Mouse (Mus musculus): ENCODE results near the gene Hdac9.

Gene Hdac9

DNA sequence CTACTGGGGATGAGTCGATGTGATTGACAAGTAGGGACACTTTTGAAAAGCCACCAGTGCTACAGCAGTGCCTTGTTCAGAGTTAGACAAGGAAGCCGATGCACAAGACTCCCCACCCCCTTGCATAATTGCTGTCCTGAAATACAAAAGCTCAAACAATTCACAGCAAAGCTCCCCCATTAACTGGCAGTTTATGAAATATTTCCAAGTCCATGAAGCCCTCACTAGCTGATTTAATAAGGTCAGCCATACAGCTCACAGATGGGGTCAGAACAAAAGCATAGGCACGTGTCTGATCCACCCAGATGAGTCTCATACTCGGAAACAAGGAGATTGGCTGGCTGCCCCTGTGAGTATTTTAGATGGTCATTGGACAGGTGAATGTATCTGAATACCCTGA, 228.0 kb downstream of the Hdac9 start:
- DNase-seq: peak; percentile 87

DNA sequence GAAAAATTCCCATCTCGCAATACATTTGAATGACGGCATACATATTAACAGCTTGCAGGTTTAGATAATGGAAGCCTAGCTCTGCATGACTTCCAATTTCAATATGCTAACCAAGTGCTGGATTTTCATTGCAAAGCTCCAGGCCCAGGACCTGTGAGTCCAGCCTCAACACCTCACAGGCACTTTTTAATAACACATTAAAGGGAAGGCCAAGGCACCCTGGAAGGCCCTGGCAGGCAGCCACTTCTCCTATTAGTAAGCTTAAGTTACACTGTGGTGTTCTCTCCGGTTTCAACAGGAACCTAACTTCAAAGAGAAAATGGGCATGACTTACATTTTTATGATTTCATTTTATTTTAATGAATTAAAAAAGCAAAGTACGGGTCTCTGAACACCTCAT, 233.5 kb downstream of the Hdac9 start:
- no peak for DNase-seq

DNA sequence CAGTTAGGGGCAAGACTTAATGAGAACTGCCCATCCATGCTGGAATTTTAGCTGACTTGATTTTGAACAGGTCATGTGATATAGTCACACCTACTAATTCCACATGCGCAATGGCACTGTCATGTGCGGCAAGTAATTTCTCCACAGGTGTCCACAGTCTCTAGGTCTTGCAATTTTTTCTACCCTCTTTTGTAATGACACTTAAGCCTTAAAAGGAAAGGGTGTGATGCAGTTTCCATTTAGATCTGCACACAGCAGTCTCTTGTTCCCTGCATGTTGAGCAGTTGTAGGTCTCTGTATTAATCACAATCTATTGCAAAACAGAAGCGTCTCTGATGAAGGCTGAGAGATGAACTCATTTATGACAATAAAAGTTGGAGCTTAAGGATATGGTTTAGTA, 234.2 kb downstream of the Hdac9 start:
- no peak for DNase-seq

DNA sequence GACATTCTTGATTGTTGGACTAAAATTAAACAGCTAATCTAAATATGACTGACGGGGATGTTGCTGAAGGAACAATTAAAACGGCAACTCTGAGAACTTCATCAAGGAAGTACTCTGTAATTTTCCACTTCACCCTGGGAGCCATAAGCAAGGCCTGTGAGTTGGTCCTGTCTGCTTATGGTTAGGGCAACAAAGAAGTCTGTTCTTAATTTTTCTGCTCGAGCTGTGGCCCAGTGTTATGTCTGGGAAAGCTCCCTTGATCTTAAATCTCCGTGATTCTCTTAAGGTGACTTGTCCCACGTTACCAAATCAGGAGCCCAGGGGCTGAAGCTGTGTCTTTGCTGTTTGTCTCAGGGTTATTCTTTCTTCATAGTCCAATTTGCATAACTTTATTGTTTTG, 236.3 kb downstream of the Hdac9 start:
- DNase-seq: no peak

DNA sequence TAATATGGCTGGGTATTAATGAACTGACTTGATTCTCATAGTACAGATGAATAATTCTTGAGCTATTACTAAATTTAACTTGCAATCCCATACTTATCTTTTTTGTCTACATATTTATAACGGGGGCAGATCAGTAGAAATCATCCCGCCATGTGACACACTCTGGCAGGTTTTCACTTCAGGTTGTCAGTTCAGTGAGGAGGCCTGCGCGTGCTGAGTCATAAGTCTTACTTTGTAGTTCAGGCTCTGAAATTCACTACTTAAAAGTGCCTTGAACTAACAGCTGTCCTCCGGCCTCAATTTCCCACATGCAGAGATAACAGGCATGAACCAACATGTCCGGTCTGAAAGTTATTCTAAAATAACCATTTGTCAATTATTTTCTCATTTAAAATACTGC, 239.8 kb downstream of the Hdac9 start:
- no peak for DNase-seq

DNA sequence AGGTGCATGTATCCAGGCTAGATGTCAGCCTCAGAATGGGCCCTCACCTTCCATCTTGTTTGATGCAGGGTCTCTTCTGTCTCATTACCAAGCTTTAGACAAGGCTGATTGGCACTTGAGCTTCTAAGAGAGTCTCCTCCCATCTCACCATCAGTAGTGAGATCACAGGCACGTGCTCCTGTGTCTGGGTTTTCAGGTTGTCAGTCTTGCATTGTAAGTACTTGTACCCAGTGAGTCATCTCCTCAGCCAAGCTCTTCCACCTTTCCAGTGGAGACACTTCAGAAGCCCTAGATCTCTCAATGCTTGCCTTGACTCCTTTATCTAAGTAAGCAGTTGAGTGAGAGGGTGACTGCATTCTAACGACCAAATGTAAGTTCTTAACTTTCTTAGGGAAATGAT, 242.7 kb downstream of the Hdac9 start:
- no peak for DNase-seq

DNA sequence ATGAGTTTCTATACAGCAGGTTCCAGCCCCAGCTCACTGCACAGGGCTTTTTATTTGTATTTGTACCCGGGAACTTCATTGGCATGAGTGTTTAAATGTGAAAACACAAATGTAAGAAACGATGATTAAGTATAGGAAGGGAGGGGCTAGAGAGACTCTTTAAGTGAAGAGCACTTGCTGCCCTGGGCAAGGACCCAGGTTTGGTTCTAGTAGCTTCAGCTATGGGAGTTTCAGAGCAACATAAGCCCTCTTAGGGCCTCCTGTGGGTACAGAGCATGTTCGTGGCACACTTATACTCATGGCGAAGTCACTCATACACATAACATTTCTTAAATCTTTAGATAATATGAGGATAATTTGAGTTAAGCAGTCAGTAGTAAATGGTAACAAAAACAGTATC, 243.4 kb downstream of the Hdac9 start:
- no peak for DNase-seq

DNA sequence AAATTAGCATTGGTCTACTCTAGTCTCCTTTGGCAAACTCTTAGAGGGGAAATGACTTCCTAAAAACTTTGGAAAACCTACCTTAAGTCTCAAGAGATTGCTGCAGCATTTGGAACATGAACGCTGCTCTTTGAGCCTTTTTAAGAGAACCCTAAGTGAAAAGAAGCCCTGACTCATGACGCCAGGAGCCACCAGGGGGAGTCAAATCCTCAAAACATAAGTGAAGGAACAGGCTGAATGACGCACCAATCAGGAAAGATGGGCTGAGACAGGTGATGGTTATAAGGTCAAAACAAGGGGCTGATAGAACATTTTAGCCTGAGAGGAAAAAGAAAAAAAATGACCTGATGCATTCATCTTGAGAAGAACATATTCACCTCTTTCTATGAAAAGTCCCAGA, 252.1 kb downstream of the Hdac9 start:
- peak; percentile 81 for DNase-seq

DNA sequence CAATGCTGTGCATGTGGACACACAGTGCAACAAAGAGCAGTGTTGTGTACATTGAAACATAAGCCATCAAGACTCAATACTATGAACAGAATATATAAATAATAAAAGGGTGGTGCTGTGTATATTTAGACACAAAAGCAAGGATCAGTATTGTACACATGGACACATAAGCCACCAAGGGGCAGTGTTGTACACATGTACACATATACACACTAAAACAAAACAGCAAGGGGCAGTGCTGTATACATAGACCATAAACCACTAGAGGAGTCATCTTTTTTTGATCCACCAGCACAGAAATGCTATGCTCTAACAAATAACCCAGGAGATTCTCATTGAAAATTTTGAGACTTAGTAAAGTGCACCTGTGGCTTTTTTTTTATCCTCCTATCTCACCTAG, 255.5 kb downstream of the Hdac9 start:
- DNase-seq: no peak

DNA sequence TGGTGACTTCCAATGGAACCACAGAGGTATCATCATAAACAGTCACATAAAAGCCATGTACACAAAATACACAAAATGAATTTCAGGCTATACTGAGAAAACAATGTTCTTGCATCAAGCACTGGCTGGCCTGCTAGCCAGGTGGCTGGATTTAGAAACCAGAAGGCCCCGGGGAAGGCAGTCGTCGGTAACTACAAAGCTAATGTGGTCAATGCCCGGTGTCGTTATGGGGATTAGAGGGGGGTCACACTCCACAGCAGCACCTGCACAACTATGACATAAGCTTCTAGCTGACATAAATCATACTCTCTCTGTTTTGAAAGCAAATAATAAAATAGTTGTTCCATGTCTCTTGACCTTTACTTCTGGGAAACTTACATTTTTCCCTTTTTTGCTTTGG, 256.9 kb downstream of the Hdac9 start:
- no peak for DNase-seq

DNA sequence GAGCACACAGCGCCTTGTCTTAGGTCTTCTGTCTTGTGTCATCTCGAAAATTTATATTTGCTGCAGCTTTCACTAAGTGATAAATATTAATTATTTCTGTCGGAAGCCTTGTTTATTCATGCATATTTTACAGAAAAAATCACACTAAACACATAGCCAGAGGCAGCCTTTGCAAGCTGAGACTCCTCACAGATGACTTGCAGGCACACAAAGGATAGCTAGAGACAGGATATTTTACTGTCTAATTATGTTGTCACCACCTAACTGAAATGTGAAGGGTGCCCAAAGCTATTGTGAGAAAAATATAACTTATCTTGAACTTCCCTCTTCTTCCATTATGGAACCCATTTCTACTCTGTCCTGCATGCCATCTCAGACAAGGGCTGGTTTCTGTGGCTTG, 258.3 kb downstream of the Hdac9 start:
- no peak for DNase-seq

DNA sequence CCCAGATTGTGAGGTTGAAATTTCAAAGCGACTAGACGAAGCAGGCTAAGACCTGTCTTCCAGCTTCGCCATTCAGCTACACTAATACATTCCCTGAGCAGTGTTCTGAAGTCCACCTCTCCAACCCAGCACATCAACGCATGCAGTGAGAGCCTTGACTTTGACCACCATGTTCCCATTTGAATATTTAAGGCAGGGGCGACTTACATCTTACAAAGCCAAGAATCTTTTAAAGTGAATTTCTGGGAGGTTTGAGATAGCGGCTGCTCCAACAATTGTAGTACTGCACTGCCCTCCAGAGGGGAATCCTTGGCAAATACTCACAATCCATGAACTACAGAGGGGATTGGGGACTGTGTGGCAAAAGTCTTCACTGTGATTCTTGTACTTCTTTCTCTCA, 258.8 kb downstream of the Hdac9 start:
- DNase-seq: peak; percentile 73

DNA sequence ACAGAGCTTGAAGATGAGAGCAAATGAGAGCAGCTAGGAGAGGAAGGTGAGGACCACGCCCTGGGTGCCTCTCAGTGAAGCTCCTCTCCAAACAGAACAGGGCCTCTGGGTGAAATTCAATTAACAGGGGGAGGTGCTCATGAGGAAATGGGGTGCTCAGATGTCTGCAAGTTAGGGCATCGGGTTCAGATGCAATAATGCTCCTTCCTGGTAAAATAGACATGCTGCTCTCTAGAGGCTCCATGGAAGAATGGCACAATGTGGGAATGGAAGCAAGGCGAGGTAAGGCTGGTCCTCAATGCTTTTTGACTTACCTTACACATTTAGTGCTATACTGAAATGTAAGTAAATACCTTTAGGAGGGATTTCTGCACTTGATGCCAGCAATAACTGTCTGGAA, 263.3 kb downstream of the Hdac9 start:
- peak; percentile 39 for DNase-seq

DNA sequence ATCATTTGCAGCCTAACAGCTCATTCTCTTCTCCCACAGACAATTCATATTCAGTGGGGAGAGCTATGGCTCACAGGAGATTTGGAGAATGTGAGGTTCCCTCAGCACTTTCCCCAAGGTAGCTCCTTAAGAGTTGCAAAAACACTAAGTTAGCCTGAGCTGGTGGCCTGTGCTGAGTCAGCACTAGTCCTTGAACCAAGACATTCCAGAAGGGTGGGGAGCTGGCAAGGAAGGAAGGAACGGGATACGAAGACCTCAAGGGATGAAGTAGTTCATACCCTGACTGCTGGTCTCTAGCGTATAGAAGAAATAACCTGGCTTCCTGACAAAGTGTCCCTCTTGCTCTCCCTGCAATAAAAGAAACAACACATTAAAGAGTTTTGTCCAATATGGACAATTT, 268.1 kb downstream of the Hdac9 start:
- no peak for DNase-seq

DNA sequence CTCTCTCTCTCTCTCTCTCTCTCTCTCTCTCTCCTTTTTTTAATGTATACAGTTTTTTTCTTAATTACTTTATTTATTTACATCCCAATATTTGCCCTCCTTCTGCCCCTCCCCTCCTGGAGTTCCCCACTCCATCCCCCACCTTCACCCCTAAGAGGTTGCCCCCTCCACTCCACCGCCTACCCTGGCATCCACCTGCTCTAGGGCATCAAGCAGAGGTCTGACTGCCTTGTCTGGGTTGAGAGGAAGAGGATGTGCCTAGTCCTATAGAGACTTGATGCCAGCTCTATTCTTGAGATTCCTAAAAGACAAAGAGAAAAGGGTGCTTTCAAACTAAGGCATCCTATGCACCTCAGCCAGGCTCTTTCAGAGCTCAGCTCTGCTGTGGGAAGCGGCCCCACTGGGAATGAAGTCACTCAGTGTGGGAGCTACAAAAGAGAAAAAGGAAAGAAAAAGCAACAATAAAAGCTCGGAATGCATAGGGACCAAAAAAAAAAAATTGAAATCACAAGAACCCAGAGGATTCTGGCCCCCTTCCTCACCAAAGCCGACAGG, 275.1 kb downstream of the Hdac9 start:
- no peak for DNase-seq

DNA sequence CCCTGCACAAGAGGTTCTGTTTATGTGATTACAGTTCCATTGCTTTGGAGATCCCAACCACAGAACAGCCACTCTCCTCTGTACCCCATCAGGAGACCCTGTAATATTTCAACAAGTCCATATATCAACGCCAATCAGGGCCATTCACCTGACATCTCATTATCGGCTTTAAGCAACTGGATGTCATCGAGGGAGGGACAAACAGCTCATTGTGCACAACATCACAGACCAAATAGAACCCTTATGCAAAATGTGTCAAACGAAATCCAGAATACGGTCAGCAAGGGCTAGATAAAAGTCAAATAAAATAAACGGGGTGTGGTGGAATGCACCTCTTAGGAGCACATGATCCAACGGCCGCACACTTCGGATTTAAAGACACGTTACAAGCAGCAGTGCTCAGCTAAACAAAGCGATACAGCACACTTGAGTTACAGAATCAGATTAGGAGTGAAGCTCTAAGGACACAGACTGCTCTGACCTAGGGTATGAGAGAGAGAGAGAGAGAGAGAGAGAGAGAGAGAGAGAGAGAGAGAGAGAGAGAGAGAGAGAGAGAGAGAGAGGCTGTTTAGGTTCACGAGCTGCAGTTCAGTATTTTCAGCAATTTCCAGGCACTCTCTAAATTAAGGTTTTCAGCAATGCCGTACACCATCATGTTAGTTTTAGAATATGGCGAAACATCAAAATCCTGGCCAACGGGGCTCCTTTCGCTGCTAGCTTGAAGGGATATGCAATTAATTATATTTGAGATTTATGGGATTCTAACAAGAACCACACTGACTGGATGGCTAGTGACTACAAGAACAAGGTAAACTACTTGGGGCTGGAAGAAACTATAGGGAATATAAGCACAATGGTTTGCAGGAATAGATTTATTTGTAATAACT, 279.4 kb downstream of the Hdac9 start:
- no peak for DNase-seq

DNA sequence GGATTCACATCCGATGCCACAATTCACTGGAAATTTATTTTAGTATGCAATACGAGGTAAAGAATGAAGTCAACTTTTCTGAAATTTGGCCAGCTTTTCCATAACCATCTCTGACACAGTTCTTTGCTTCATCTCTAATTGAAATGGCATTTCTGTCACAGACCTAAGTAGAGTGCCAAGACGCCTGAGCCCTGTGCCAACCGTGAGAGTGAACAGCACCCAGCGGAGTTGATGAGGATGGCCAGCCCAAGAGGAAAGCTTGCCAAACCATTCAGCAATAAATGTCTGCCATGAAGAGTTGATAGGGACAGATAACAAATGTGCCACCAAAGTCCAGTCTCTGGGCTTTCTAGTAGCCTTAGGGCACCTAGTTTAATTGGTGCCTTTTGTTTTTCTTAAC, 297.8 kb downstream of the Hdac9 start:
- DNase-seq: no peak

DNA sequence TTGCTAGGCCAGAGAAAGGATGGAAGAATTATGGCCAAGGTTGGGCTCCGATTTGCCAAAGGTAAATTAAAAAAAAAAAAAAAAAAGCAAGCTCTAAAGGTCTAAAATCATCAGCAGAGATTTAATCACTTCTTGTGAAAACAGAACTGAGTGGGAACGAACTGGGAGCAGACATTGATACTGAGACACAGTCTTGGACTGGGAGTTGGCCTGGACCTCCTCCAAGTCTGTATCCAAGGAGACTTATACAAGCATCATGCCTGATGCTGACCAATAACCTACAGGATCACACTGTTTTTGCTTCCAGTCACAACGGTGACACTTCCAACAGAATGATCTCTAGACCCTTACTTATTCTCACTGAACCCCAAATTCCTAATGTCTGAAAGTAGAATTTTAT, 298.6 kb downstream of the Hdac9 start:
- DNase-seq: no peak

DNA sequence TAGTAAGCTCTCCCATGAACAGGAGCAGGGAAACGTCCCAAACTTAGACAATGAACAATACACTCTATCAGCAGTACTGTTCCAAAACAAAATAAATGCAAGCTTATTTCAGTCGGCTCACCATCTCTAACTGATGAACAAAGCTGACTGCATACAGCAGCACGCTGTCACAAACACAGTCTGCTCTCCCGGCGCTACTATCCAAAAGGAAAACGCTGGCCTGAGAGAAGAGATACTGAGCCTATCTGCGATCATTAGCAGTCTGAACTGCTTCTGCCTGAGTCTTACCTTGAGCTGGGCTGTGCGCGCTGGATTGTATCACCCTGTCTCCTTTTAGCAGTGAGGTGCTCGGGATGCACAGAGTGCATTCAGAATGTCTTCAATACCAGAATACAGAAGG, 299.1 kb downstream of the Hdac9 start:
- DNase-seq: no peak

DNA sequence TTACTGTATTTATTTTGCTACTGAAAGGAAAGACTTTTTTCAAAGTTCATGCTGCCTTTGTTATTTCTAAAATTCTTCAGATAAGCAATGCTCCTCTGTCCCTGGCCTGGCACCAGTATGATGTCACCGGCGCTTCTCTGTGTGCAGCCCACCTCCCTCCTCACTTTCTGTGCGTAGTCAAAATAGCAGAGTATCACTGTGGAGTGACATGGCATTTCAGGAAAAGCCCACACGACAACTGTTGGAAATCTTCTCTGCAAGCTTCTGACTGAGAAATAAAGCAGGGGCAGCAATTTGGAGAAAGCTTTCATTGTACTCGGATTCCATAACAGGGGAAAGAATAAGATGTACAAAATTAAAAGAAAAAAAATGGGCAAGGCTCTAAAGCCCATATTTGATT, 302.1 kb downstream of the Hdac9 start:
- no peak for DNase-seq

DNA sequence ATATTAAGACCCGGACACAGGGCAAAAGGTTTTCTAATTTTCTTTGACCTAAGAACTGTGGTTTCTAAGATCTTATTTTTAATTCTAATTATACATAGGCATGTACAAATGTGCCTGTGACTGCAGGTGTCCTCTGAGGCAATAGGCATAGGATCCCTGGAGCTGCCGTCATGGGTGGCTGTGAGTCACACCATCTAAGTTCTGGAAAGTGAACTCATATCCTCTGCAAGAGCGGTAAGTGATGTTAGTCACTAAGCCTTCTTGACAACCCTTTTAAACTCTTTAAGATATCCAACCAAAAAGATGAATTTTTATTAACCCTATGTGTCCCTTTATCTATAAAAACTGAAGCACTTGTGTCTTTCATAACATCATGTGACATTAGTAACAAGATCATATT, 304.4 kb downstream of the Hdac9 start:
- no peak for DNase-seq

DNA sequence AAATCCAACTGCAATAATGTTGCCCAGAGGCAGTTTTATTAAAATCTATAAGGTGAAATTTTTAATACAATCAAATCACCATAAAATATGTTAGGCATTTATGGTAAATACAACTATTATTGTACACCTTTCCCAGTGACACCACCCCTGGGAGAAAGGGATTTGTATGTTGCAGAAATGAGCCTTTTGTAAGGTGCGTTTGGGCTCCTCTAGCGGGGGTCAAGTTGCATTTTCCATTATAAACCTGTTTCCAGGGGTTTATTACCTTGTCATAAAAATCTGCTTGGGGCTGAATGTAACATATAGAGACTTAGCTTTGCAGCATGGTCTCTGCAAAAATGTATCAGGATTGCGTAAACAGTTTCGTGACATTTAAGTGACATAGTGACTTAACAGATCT, 312.4 kb downstream of the Hdac9 start:
- DNase-seq: no peak

DNA sequence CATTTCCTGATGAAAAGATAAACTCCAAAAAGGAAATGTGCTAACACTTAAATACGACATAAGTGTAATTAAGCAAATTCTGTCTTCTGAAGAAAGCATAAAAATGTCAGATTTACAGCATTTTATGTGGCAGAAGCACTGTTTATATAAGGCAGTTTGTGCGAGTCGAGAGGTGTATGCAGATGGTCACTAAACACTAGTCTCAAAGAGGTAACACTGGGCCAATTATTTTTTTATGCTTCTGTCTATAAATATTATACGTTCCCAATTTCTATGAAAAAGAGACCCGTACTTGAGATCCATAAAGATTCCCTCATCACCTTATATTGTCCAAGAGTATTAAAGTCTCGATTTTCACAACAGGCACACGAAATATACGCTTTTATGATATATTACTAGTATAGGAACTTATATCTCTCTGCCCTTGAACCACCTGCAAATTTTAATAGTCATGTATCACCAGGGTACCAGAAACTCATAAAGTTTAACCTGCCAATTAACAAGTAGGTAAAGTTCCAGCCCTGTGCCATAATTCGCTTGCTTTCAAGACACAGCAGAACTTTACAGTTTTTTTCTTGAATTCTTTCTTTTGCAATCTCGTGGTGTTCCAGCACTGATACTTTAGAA, 322.6 kb downstream of the Hdac9 start:
- no peak for DNase-seq

DNA sequence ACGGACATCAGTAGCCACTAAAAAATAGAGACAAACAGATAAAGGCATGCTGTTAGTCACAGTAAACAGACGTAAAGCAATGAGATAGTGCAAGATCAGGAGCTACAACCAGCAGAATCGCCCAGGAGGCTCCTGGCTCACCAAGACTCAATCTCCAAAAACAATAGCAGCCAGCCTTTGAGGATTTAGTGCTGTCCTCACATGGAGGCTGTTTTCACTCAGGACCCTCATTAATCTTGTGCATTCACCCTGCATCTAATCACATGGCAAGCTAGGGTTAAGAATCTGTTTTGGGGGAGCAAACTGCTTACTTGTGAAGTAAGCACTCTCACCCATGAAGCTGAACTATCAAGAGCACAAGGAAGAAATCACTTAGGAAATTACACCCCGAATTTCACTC, 329.7 kb downstream of the Hdac9 start:
- peak; percentile 59 for DNase-seq

DNA sequence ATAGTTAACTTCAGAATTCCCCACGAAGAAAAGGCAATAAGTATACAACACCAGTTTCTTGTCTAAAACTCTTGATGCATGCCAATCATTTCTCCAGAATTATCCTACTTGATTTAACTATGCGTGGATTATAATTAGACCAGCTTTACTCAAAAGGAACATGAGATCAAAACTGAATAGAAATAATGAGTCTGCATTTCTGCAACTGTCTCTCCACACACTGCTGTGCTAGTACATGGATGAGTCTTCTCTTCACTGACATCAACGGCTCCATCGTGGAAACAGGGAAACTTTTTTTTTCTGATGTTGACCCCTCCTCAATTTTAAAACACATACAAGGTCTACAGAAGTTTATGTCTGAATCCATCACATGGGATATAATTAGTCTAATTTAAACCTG, 334.4 kb downstream of the Hdac9 start:
- no peak for DNase-seq

Measured in retina, postnatal 1 day (tissue).